Mouse (Mus musculus): ENCODE results near the gene Kif16b. TPM values are rescaled to one million over a fixed set of nuclear protein-coding genes. Genes with fewer than 3 reads are reported as not detected.

Gene Kif16b
- total and polyA plus RNA-seq, 2 experiments from 2014 or later: 2.7 to 11.5 TPM

GRCm38 (mm10) chr2:142625101-142625500, 276.2 kb downstream of the Kif16b start:
- Histone ChIP-seq H3K4me1 (ENCODE audit: insufficient read depth, low read length) (no peaks in the 10 kb centered on the region), H3K9ac (replicated peaks; ENCODE audit: low read length, poor library complexity, severe bottlenecking) (no peak overlapping the region), H3K27me3 (ENCODE audit: insufficient read depth, low read length) (no peaks in the 10 kb centered on the region), H3K4me2 (ENCODE audit: low read depth, low read length, poor library complexity, severe bottlenecking) (no peak overlapping the region), H3K36me3 (ENCODE audit: insufficient read depth, low read length) (no peaks in the 10 kb centered on the region), H3K4me3 (ENCODE audit: low read depth, low read length) (no peak overlapping the region), H3K9me3 (ENCODE audit: low read length) (no peaks in the 10 kb centered on the region), H3K27ac (ENCODE audit: low read depth, low read length) (no peak overlapping the region)
- no peak for DNase-seq (ENCODE audit: low spot score)
- TF ChIP-seq CTCF (IDR thresholded peaks at IDR 0.05): no peak
- ATAC-seq (ENCODE audit: low FRiP score): no peak
- 79% methylated on average over 3 of the region's 3 CpGs for WGBS

GRCm38 (mm10) chr2:142624254-142624653, 277.1 kb downstream of the Kif16b start:
- ATAC-seq (ENCODE audit: low FRiP score) (no peak), DNase-seq (ENCODE audit: low spot score) (no peak)
- no peak for TF ChIP-seq CTCF (IDR thresholded peaks at IDR 0.05)
- Histone ChIP-seq H3K9me3 (ENCODE audit: low read length) (no peaks in the 10 kb centered on the region), H3K27ac (ENCODE audit: low read depth, low read length) (no peak overlapping the region), H3K27me3 (ENCODE audit: insufficient read depth, low read length) (no peaks in the 10 kb centered on the region), H3K4me2 (ENCODE audit: low read depth, low read length, poor library complexity, severe bottlenecking) (no peak overlapping the region), H3K4me1 (ENCODE audit: insufficient read depth, low read length) (no peaks in the 10 kb centered on the region), H3K9ac (replicated peaks; ENCODE audit: low read length, poor library complexity, severe bottlenecking) (no peak overlapping the region), H3K4me3 (ENCODE audit: low read depth, low read length) (no peak overlapping the region), H3K36me3 (ENCODE audit: insufficient read depth, low read length) (no peaks in the 10 kb centered on the region)
- 87% methylated on average over 2 of the region's 2 CpGs for WGBS

- WGBS: 92% methylated on average over 4 of the region's 4 CpGs
Observed at GRCm38 (mm10) chr2:142621152-142621551, 280.2 kb downstream of the Kif16b start.

GRCm38 (mm10) chr2:142619926-142620325, 281.4 kb downstream of the Kif16b start:
- DNase-seq (ENCODE audit: low spot score): no peak
- H3K36me3 ChIP-seq (ENCODE audit: insufficient read depth, low read length): no peaks in the 10 kb centered on the region
- H3K27ac ChIP-seq (ENCODE audit: low read depth, low read length): no peak overlapping the region
- 0 out of 2 replicates have a peak, but pooled peaks cover 2% of the 10 kb centered on the region for H3K9me3 ChIP-seq (ENCODE audit: low read length)
- H3K4me3 ChIP-seq (ENCODE audit: low read depth, low read length): no peak overlapping the region
- H3K4me1 ChIP-seq (ENCODE audit: insufficient read depth, low read length): no peaks in the 10 kb centered on the region
- H3K27me3 ChIP-seq (ENCODE audit: insufficient read depth, low read length): no peaks in the 10 kb centered on the region
- no peak overlapping the region for H3K4me2 ChIP-seq (ENCODE audit: low read depth, low read length, poor library complexity, severe bottlenecking)
- no peak for ATAC-seq (ENCODE audit: low FRiP score)
- no peak overlapping the region for H3K9ac ChIP-seq (replicated peaks; ENCODE audit: low read length, poor library complexity, severe bottlenecking)
- no peak for TF ChIP-seq CTCF (IDR thresholded peaks at IDR 0.05)

More at GRCm38 (mm10) chr2:142621152-142621551, 280.2 kb downstream of the Kif16b start:
- no peak overlapping the region for H3K4me2 ChIP-seq (ENCODE audit: low read depth, low read length, poor library complexity, severe bottlenecking)
- DNase-seq (ENCODE audit: low spot score) (no peak), ATAC-seq (ENCODE audit: low FRiP score) (no peak)
- H3K9me3 ChIP-seq (ENCODE audit: low read length): 0 out of 2 replicates have a peak, but pooled peaks cover under 1% of the 10 kb centered on the region
- H3K27ac ChIP-seq (ENCODE audit: low read depth, low read length): no peak overlapping the region
- no peaks in the 10 kb centered on the region for H3K27me3 ChIP-seq (ENCODE audit: insufficient read depth, low read length)
- H3K9ac ChIP-seq (replicated peaks; ENCODE audit: low read length, poor library complexity, severe bottlenecking): no peak overlapping the region
- H3K36me3 ChIP-seq (ENCODE audit: insufficient read depth, low read length): no peaks in the 10 kb centered on the region
- H3K4me3 ChIP-seq (ENCODE audit: low read depth, low read length): no peak overlapping the region
- H3K4me1 ChIP-seq (ENCODE audit: insufficient read depth, low read length): no peaks in the 10 kb centered on the region
- no peak for TF ChIP-seq CTCF (IDR thresholded peaks at IDR 0.05)

GRCm38 (mm10) chr2:142614535-142614934, 286.8 kb downstream of the Kif16b start:
- no peak for ATAC-seq (ENCODE audit: low FRiP score)
- H3K27ac ChIP-seq (ENCODE audit: low read depth, low read length): no peak overlapping the region
- no peak overlapping the region for H3K9ac ChIP-seq (replicated peaks; ENCODE audit: low read length, poor library complexity, severe bottlenecking)
- H3K4me1 ChIP-seq (ENCODE audit: insufficient read depth, low read length): no peaks in the 10 kb centered on the region
- 0 out of 2 replicates have a peak, but pooled peaks cover 2% of the 10 kb centered on the region for H3K9me3 ChIP-seq (ENCODE audit: low read length)
- H3K27me3 ChIP-seq (ENCODE audit: insufficient read depth, low read length): no peaks in the 10 kb centered on the region
- no peak overlapping the region for H3K4me3 ChIP-seq (ENCODE audit: low read depth, low read length)
- 84% methylated on average over 5 of the region's 5 CpGs for WGBS
- TF ChIP-seq CTCF (IDR thresholded peaks at IDR 0.05): no peak
- no peaks in the 10 kb centered on the region for H3K36me3 ChIP-seq (ENCODE audit: insufficient read depth, low read length)
- H3K4me2 ChIP-seq (ENCODE audit: low read depth, low read length, poor library complexity, severe bottlenecking): no peak overlapping the region
- DNase-seq (ENCODE audit: low spot score): no peak

- no peak overlapping the region for H3K9ac ChIP-seq (replicated peaks; ENCODE audit: low read length, poor library complexity, severe bottlenecking)
- no peak overlapping the region for H3K4me2 ChIP-seq (ENCODE audit: low read depth, low read length, poor library complexity, severe bottlenecking)
- ATAC-seq (ENCODE audit: low FRiP score) (no peak), DNase-seq (ENCODE audit: low spot score) (no peak)
- no peak for TF ChIP-seq CTCF (IDR thresholded peaks at IDR 0.05)
- H3K27ac ChIP-seq (ENCODE audit: low read depth, low read length): no peak overlapping the region
- WGBS: 83% methylated on average over 5 of the region's 5 CpGs
- H3K4me3 ChIP-seq (ENCODE audit: low read depth, low read length): no peak overlapping the region
- H3K36me3 ChIP-seq (ENCODE audit: insufficient read depth, low read length): no peaks in the 10 kb centered on the region
- no peaks in the 10 kb centered on the region for H3K27me3 ChIP-seq (ENCODE audit: insufficient read depth, low read length)
- no peaks in the 10 kb centered on the region for H3K4me1 ChIP-seq (ENCODE audit: insufficient read depth, low read length)
- H3K9me3 ChIP-seq (ENCODE audit: low read length): 0 out of 2 replicates have a peak, but pooled peaks cover 2% of the 10 kb centered on the region
Observed at GRCm38 (mm10) chr2:142612359-142612953, 288.9 kb downstream of the Kif16b start.

Measured in midbrain, postnatal 0 days (tissue).